ENCODE assay signal across 9 mouse cellular contexts in genomic region chr4:98107093-98107453, GRCm38 (mm10).
A peak's percentile ranks its signal among the peaks of the same experiment; 100 is the strongest.
DNase-seq lines count a peak whose midpoint lies in the region; ATAC-seq lines count a peak whose summit lies in the region.
"Had no signal": no experiment of that assay in that cellular context is flagged by ENCODE, and none has a peak within 500 bp of the region (broad histone marks: within the 10 kb centered on the region; RNA-seq: fewer than 3 reads in every experiment).

No protein-coding gene starts in this region.

- peak overlapping the region; percentile 59; the same call in 1 of the 2 replicates for H3K27ac ChIP-seq in heart, embryonic 10.5 days
- peak overlapping the region; percentile 75 for H3K27ac ChIP-seq in neural tube, embryonic 11.5 days (ENCODE audit: low read depth, low read length)
- 0 out of 2 replicates have a peak overlapping the region, but pooled peaks have one; percentile 5 for H3K27ac ChIP-seq in intestine, embryonic 15.5 days
- peak overlapping the region; percentile 79 for H3K27ac ChIP-seq in stomach, embryonic 16.5 days (ENCODE audit: low read length)
- no peak overlapping the region; the same call in 1 of the 2 replicates for H3K27ac ChIP-seq in liver, embryonic 11.5 days (ENCODE audit: low read depth, low read length)

- no peak overlapping the region for H3K4me3 ChIP-seq in heart, embryonic 10.5 days
- H3K4me3 ChIP-seq in neural tube, embryonic 11.5 days (ENCODE audit: low read depth, low read length) = no peak overlapping the region
- H3K4me3 ChIP-seq in intestine, embryonic 15.5 days (replicated peaks) = no peak overlapping the region
- no peak overlapping the region for H3K4me3 ChIP-seq in stomach, embryonic 16.5 days (replicated peaks; ENCODE audit: low read length)
- H3K4me3 ChIP-seq in liver, embryonic 11.5 days (ENCODE audit: low read depth, low read length) = no peak overlapping the region

- H3K27me3 ChIP-seq in heart, embryonic 10.5 days (ENCODE audit: insufficient read depth, poor library complexity, severe bottlenecking) = no peaks in the 10 kb centered on the region
- H3K27me3 ChIP-seq in neural tube, embryonic 11.5 days (ENCODE audit: control insufficient read depth, insufficient read depth, low read length) = no peaks in the 10 kb centered on the region
- no peaks in the 10 kb centered on the region for H3K27me3 ChIP-seq in intestine, embryonic 15.5 days (replicated peaks)
- no peaks in the 10 kb centered on the region for H3K27me3 ChIP-seq in stomach, embryonic 16.5 days (ENCODE audit: control insufficient read depth, insufficient read depth, low read length)
- peaks cover 5% of the 10 kb centered on the region; the same call in 1 of the 2 replicates for H3K27me3 ChIP-seq in liver, embryonic 11.5 days (replicated peaks; ENCODE audit: control insufficient read depth, insufficient read depth, low read length)

- 25% methylated on average over 4 of the region's 4 CpGs for WGBS in heart, embryonic 10.5 days
- WGBS in neural tube, embryonic 11.5 days = 4% methylated on average over 4 of the region's 4 CpGs
- WGBS in intestine, embryonic 15.5 days = 16% methylated on average over 4 of the region's 4 CpGs
- WGBS in stomach, embryonic 16.5 days = 23% methylated on average over 4 of the region's 4 CpGs
- 17% methylated on average over 4 of the region's 4 CpGs for WGBS in liver, embryonic 11.5 days

- H3K9me3 ChIP-seq in heart, embryonic 10.5 days = no peaks in the 10 kb centered on the region
- H3K9me3 ChIP-seq in neural tube, embryonic 11.5 days (ENCODE audit: control insufficient read depth, low read length) = no peaks in the 10 kb centered on the region
- H3K9me3 ChIP-seq in intestine, embryonic 15.5 days = no peaks in the 10 kb centered on the region
- H3K9me3 ChIP-seq in stomach, embryonic 16.5 days (replicated peaks; ENCODE audit: control insufficient read depth, low read length) = no peaks in the 10 kb centered on the region
- no peaks in the 10 kb centered on the region for H3K9me3 ChIP-seq in liver, embryonic 11.5 days (ENCODE audit: control insufficient read depth, low read length)

- H3K9ac ChIP-seq in neural tube, embryonic 11.5 days (ENCODE audit: low read length) = no peak overlapping the region
- no peak overlapping the region for H3K9ac ChIP-seq in intestine, embryonic 15.5 days
- H3K9ac ChIP-seq in stomach, embryonic 16.5 days (ENCODE audit: low read length) = no peak overlapping the region
- H3K9ac ChIP-seq in liver, embryonic 11.5 days (ENCODE audit: low read depth, low read length) = no peak overlapping the region
- H3K9ac ChIP-seq: liver, postnatal 0 days had no signal

- H3K36me3 ChIP-seq in heart, embryonic 10.5 days = 0 out of 2 replicates have a peak, but pooled peaks cover 2% of the 10 kb centered on the region
- no peaks in the 10 kb centered on the region for H3K36me3 ChIP-seq in neural tube, embryonic 11.5 days (ENCODE audit: control insufficient read depth, insufficient read depth, low read length)
- no peaks in the 10 kb centered on the region for H3K36me3 ChIP-seq in intestine, embryonic 15.5 days
- H3K36me3 ChIP-seq in stomach, embryonic 16.5 days (ENCODE audit: control insufficient read depth, insufficient read depth, low read length) = no peaks in the 10 kb centered on the region
- H3K36me3 ChIP-seq in liver, embryonic 11.5 days (ENCODE audit: control insufficient read depth, insufficient read depth, low read length) = no peaks in the 10 kb centered on the region

- peaks cover 44% of the 10 kb centered on the region for H3K4me1 ChIP-seq in heart, embryonic 10.5 days
- H3K4me1 ChIP-seq in neural tube, embryonic 11.5 days (ENCODE audit: control insufficient read depth, insufficient read depth, low read length) = peaks cover 40% of the 10 kb centered on the region
- H3K4me1 ChIP-seq in intestine, embryonic 15.5 days (replicated peaks) = peaks cover 28% of the 10 kb centered on the region
- peaks cover 50% of the 10 kb centered on the region for H3K4me1 ChIP-seq in stomach, embryonic 16.5 days (ENCODE audit: control insufficient read depth, insufficient read depth, low read length)
- H3K4me1 ChIP-seq in liver, embryonic 11.5 days (replicated peaks; ENCODE audit: control insufficient read depth, insufficient read depth, low read length) = peaks cover 11% of the 10 kb centered on the region; the same call in 1 of the 2 replicates

- no peak for ATAC-seq in neural tube, embryonic 11.5 days (ENCODE audit: insufficient read depth, low FRiP score, low TSS enrichment)
- peak; percentile 71 for ATAC-seq in intestine, embryonic 15.5 days
- no peak for ATAC-seq in stomach, embryonic 16.5 days (ENCODE audit: insufficient read depth, low FRiP score)
- no peak for ATAC-seq in liver, embryonic 11.5 days (replicated peaks; ENCODE audit: low FRiP score)
- ATAC-seq: liver, postnatal 0 days had no signal

- H3K4me2 ChIP-seq in neural tube, embryonic 11.5 days (ENCODE audit: low read depth) = peak overlapping the region; percentile 3
- H3K4me2 ChIP-seq in intestine, embryonic 15.5 days (replicated peaks) = peak overlapping the region; percentile 32; the same call in 1 of the 2 replicates
- no peak overlapping the region for H3K4me2 ChIP-seq in stomach, embryonic 16.5 days (ENCODE audit: low read depth, low read length)
- H3K4me2 ChIP-seq in liver, embryonic 11.5 days = no peak overlapping the region

- intact Hi-C loops in heart, postnatal 25 days (cut with DNase I) = loop anchor here (2.0 to 5.0 kb wide), 6 partner anchors 16 to 328 kb away; partner anchors contain the start of gene E130114P18Rik

- peak; percentile 64 for DNase-seq in heart, embryonic 10.5 days (ENCODE audit: low spot score)
- DNase-seq in heart, postnatal 25 days (ENCODE audit: low spot score) = no peak
- DNase-seq in neural tube, embryonic 11.5 days (ENCODE audit: low spot score) = no peak
- DNase-seq in neural tube, embryonic 10.5 days (ENCODE audit: extremely low spot score, low spot score) = no peak
- DNase-seq in cerebellum, postnatal 4 days (ENCODE audit: low spot score in 2 of 2) = no peak
- no peak for DNase-seq in liver, embryonic 11.5 days (ENCODE audit: low spot score)
- DNase-seq: liver, postnatal 0 days had no signal

Comparison
In these comparisons a context has a peak if more than half of its experiments do, and no peak if none do; other contexts are left out.
1. H3K4me2 ChIP-seq: peak in neural tube, embryonic 11.5 days (single experiment) and intestine, embryonic 15.5 days (single experiment); none in stomach, embryonic 16.5 days (single experiment) and liver, embryonic 11.5 days (single experiment).